Mouse (Mus musculus): ENCODE results near the gene Olfr640.

- TF ChIP-seq POLR2A (IDR thresholded peaks at IDR 0.05; ENCODE audit: control insufficient read depth, low read depth, low read length) (no peak), CTCF (IDR thresholded peaks at IDR 0.05; ENCODE audit: control insufficient read depth, insufficient read depth, insufficient replicate concordance, low read depth, low read length) (no peak)
These were observed 27.2 kb upstream of the Olfr640 start, which contains the start of gene Olfr642 for GRCm38 (mm10) chr7:104052566-104052965.

Measured in testis, adult 2 months (tissue).